Mouse (Mus musculus): ENCODE measurements around the gene Gm12169. TPM values are rescaled to one million over a fixed set of nuclear protein-coding genes. Genes with fewer than 3 reads are reported as not detected.

Gene Gm12169
- polyA plus RNA-seq, 1 experiment from 2014 or later = not detected

GRCm38 (mm10) chr11:46578771-46579281 lies 54.8 kb downstream of the Gm12169 start:
- Histone ChIP-seq H3K4me1 (ENCODE audit: control insufficient read depth, insufficient read depth, low read length) (no peaks in the 10 kb centered on the region), H3K4me3 (ENCODE audit: low read depth, low read length) (no peak overlapping the region), H3K4me2 (ENCODE audit: low read length) (no peak overlapping the region), H3K9me3 (replicated peaks; ENCODE audit: control insufficient read depth, low read length, poor library complexity, severe bottlenecking) (no peaks in the 10 kb centered on the region), H3K36me3 (ENCODE audit: control insufficient read depth, insufficient read depth, low read length) (no peaks in the 10 kb centered on the region), H3K9ac (ENCODE audit: low read depth, low read length) (no peak overlapping the region), H3K27ac (ENCODE audit: low read length) (no peak overlapping the region), H3K27me3 (ENCODE audit: control insufficient read depth, insufficient read depth, low read depth, low read length) (no peaks in the 10 kb centered on the region)
- 69% methylated on average over 5 of the region's 5 CpGs for WGBS
- ATAC-seq = no peak

GRCm38 (mm10) chr11:46580428-46580827 lies 56.4 kb downstream of the Gm12169 start:
- no peaks in the 10 kb centered on the region for H3K9me3 ChIP-seq (replicated peaks; ENCODE audit: control insufficient read depth, low read length, poor library complexity, severe bottlenecking)
- H3K36me3 ChIP-seq (ENCODE audit: control insufficient read depth, insufficient read depth, low read length) = no peaks in the 10 kb centered on the region
- no peak overlapping the region for H3K4me3 ChIP-seq (ENCODE audit: low read depth, low read length)

GRCm38 (mm10) chr11:46582741-46583140 lies 58.7 kb downstream of the Gm12169 start:
- Histone ChIP-seq H3K27me3 (ENCODE audit: control insufficient read depth, insufficient read depth, low read depth, low read length) (no peaks in the 10 kb centered on the region), H3K9ac (ENCODE audit: low read depth, low read length) (no peak overlapping the region), H3K4me3 (ENCODE audit: low read depth, low read length) (no peak overlapping the region), H3K27ac (ENCODE audit: low read length) (no peak overlapping the region), H3K36me3 (ENCODE audit: control insufficient read depth, insufficient read depth, low read length) (no peaks in the 10 kb centered on the region), H3K9me3 (replicated peaks; ENCODE audit: control insufficient read depth, low read length, poor library complexity, severe bottlenecking) (no peaks in the 10 kb centered on the region), H3K4me1 (ENCODE audit: control insufficient read depth, insufficient read depth, low read length) (no peaks in the 10 kb centered on the region), H3K4me2 (ENCODE audit: low read length) (no peak overlapping the region)
- WGBS = 81% methylated on average over 5 of the region's 5 CpGs
- no peak for ATAC-seq

More at GRCm38 (mm10) chr11:46580428-46580827, 56.4 kb downstream of the Gm12169 start:
- Histone ChIP-seq H3K4me1 (ENCODE audit: control insufficient read depth, insufficient read depth, low read length) (no peaks in the 10 kb centered on the region), H3K4me2 (ENCODE audit: low read length) (no peak overlapping the region), H3K27ac (ENCODE audit: low read length) (no peak overlapping the region), H3K27me3 (ENCODE audit: control insufficient read depth, insufficient read depth, low read depth, low read length) (no peaks in the 10 kb centered on the region), H3K9ac (ENCODE audit: low read depth, low read length) (no peak overlapping the region)
- 85% methylated on average over 3 of the region's 3 CpGs for WGBS
- no peak for ATAC-seq

Other genes with a start within 250 kb of the Gm12169 start
- 98.9 and 103 TPM in 2 replicates for gene Cyfip2, start 211.4 kb upstream of the Gm12169 start, polyA plus RNA-seq (2015; fragmentation: Nextera tagmentation; extraction: Ambion mirVana)
- gene Itk, start 134.7 kb upstream of the Gm12169 start, polyA plus RNA-seq (2015; fragmentation: Nextera tagmentation; extraction: Ambion mirVana) = not detected in 2 replicates
- gene Fam71b, start 127.7 kb upstream of the Gm12169 start, polyA plus RNA-seq (2015; fragmentation: Nextera tagmentation; extraction: Ambion mirVana) = not detected in 2 replicates
- gene Med7, start 87.3 kb upstream of the Gm12169 start, polyA plus RNA-seq (2015; fragmentation: Nextera tagmentation; extraction: Ambion mirVana) = 58.8 and 61.4 TPM in 2 replicates
- gene Havcr2, start 69.3 kb upstream of the Gm12169 start, polyA plus RNA-seq (2015; fragmentation: Nextera tagmentation; extraction: Ambion mirVana) = 0.06 and 0.20 TPM in 2 replicates
- gene BC053393, start 47.3 kb downstream of the Gm12169 start, polyA plus RNA-seq (2015; fragmentation: Nextera tagmentation; extraction: Ambion mirVana) = not detected in 2 replicates
- not detected in 2 replicates for gene Dppa1, start 105.0 kb downstream of the Gm12169 start, polyA plus RNA-seq (2015; fragmentation: Nextera tagmentation; extraction: Ambion mirVana)
- gene Timd2, start 182.8 kb downstream of the Gm12169 start, polyA plus RNA-seq (2015; fragmentation: Nextera tagmentation; extraction: Ambion mirVana) = 0.32 TPM in 1 of 2 replicates, not detected in the other
- gene Havcr1, start 210.9 kb downstream of the Gm12169 start, polyA plus RNA-seq (2015; fragmentation: Nextera tagmentation; extraction: Ambion mirVana) = not detected in 2 replicates